Mouse (Mus musculus): Measurements from ENCODE around the gene Fam174b. TPM values are rescaled to one million over a fixed set of nuclear protein-coding genes. Genes with fewer than 3 reads are reported as not detected.

Gene Fam174b
- 6.8 TPM for total RNA-seq (2023)

GRCm38 (mm10) chr7:73740111-73741035 is at the start of gene Fam174b:
Fam174b (plus strand) TSS chr7:73740302.

Other genes with a start within 250 kb of the Fam174b start
- gene Chd2, start 198.5 kb upstream of the Fam174b start, total RNA-seq (2023), result 531 TPM

Measured in CD4-positive naive resting alpha-beta T cell, adult 57 days (primary cell).